Mouse (Mus musculus): ENCODE measurements at regions not wholly inside any gene's neighbourhood (a gene's known extent, or its start where the extent isn't known, plus 50 kb on each side); places are given as distances from the start of the nearest gene placed in this dataset. TPM values are rescaled to one million over a fixed set of nuclear protein-coding genes. Genes with fewer than 3 reads are reported as not detected.

GRCm38 (mm10) chr6:107444336-107444735 is 85.2 kb upstream of the Lrrn1 start:
- no peak overlapping the region for H3K27ac ChIP-seq (replicated peaks; ENCODE audit: low read depth, low read length)
- H3K4me1 ChIP-seq (ENCODE audit: control insufficient read depth, insufficient read depth, low read length) = no peaks in the 10 kb centered on the region
- no peaks in the 10 kb centered on the region for H3K27me3 ChIP-seq (ENCODE audit: control insufficient read depth, insufficient read depth, low read length)
- H3K36me3 ChIP-seq (ENCODE audit: control insufficient read depth, insufficient read depth, low read length) = no peaks in the 10 kb centered on the region
- ATAC-seq (ENCODE audit: low FRiP score, low read depth) (no peak), DNase-seq (ENCODE audit: low spot score) (no peak)
- no peak overlapping the region for H3K9ac ChIP-seq (ENCODE audit: low read depth, low read length, severe bottlenecking)
- H3K9me3 ChIP-seq (ENCODE audit: control insufficient read depth, low read length) = no peaks in the 10 kb centered on the region
- 77% methylated on average over 3 of the region's 3 CpGs for WGBS
- no peak overlapping the region for H3K4me2 ChIP-seq (replicated peaks; ENCODE audit: low read depth, low read length, severe bottlenecking)
- no peak overlapping the region for H3K4me3 ChIP-seq (replicated peaks; ENCODE audit: low read length)
- TF ChIP-seq POLR2A (IDR thresholded peaks at IDR 0.05; ENCODE audit: borderline replicate concordance, extremely low read depth, insufficient read depth, insufficient read length) = no peak

- Histone ChIP-seq H3K36me3 (ENCODE audit: control insufficient read depth, insufficient read depth, low read length) (no peaks in the 10 kb centered on the region), H3K4me2 (replicated peaks; ENCODE audit: low read depth, low read length, severe bottlenecking) (no peak overlapping the region), H3K9me3 (ENCODE audit: control insufficient read depth, low read length) (no peaks in the 10 kb centered on the region; the same call in 1 of the 2 replicates), H3K4me1 (ENCODE audit: control insufficient read depth, insufficient read depth, low read length) (no peaks in the 10 kb centered on the region), H3K27me3 (ENCODE audit: control insufficient read depth, insufficient read depth, low read length) (no peaks in the 10 kb centered on the region), H3K9ac (ENCODE audit: low read depth, low read length, severe bottlenecking) (no peak overlapping the region), H3K27ac (replicated peaks; ENCODE audit: low read depth, low read length) (no peak overlapping the region), H3K4me3 (replicated peaks; ENCODE audit: low read length) (no peak overlapping the region)
- TF ChIP-seq POLR2A (IDR thresholded peaks at IDR 0.05; ENCODE audit: borderline replicate concordance, extremely low read depth, insufficient read depth, insufficient read length) = no peak
- WGBS = 73% methylated on average over 1 of the region's 1 CpGs
- ATAC-seq (ENCODE audit: low FRiP score, low read depth) (peak; percentile 85), DNase-seq (ENCODE audit: low spot score) (peak; percentile 64)
Observed at GRCm38 (mm10) chr6:107459220-107459619, 70.3 kb upstream of the Lrrn1 start.

GRCm38 (mm10) chr6:107462440-107462839 is 67.1 kb upstream of the Lrrn1 start:
- H3K9ac ChIP-seq (ENCODE audit: low read depth, low read length, severe bottlenecking) = no peak overlapping the region
- H3K4me1 ChIP-seq (ENCODE audit: control insufficient read depth, insufficient read depth, low read length) = no peaks in the 10 kb centered on the region
- DNase-seq (ENCODE audit: low spot score) (no peak), ATAC-seq (ENCODE audit: low FRiP score, low read depth) (no peak)
- H3K27ac ChIP-seq (replicated peaks; ENCODE audit: low read depth, low read length) = no peak overlapping the region
- H3K36me3 ChIP-seq (ENCODE audit: control insufficient read depth, insufficient read depth, low read length) = no peaks in the 10 kb centered on the region
- H3K9me3 ChIP-seq (ENCODE audit: control insufficient read depth, low read length) = no peaks in the 10 kb centered on the region; the same call in 1 of the 2 replicates
- no peak overlapping the region for H3K4me3 ChIP-seq (replicated peaks; ENCODE audit: low read length)
- no peak overlapping the region for H3K4me2 ChIP-seq (replicated peaks; ENCODE audit: low read depth, low read length, severe bottlenecking)
- 46% methylated on average over 2 of the region's 2 CpGs for WGBS
- H3K27me3 ChIP-seq (ENCODE audit: control insufficient read depth, insufficient read depth, low read length) = no peaks in the 10 kb centered on the region
- no peak for TF ChIP-seq POLR2A (IDR thresholded peaks at IDR 0.05; ENCODE audit: borderline replicate concordance, extremely low read depth, insufficient read depth, insufficient read length)

- WGBS = 80% methylated on average over 2 of the region's 2 CpGs
- H3K27ac ChIP-seq (replicated peaks; ENCODE audit: low read depth, low read length) = no peak overlapping the region
- no peak for ATAC-seq (ENCODE audit: low FRiP score, low read depth)
Observed at GRCm38 (mm10) chr6:107473395-107473794, 56.2 kb upstream of the Lrrn1 start.

GRCm38 (mm10) chr6:107474125-107474524 is 55.4 kb upstream of the Lrrn1 start:
- H3K4me1 ChIP-seq (ENCODE audit: control insufficient read depth, insufficient read depth, low read length) = no peaks in the 10 kb centered on the region
- DNase-seq (ENCODE audit: low spot score) (peak; percentile 22), ATAC-seq (ENCODE audit: low FRiP score, low read depth) (peak; percentile 83)
- 85% methylated on average over 4 of the region's 4 CpGs for WGBS
- H3K4me3 ChIP-seq (replicated peaks; ENCODE audit: low read length) = no peak overlapping the region
- no peak for TF ChIP-seq POLR2A (IDR thresholded peaks at IDR 0.05; ENCODE audit: borderline replicate concordance, extremely low read depth, insufficient read depth, insufficient read length)
- H3K27me3 ChIP-seq (ENCODE audit: control insufficient read depth, insufficient read depth, low read length) = no peaks in the 10 kb centered on the region
- H3K4me2 ChIP-seq (replicated peaks; ENCODE audit: low read depth, low read length, severe bottlenecking) = no peak overlapping the region
- H3K9me3 ChIP-seq (ENCODE audit: control insufficient read depth, low read length) = no peaks in the 10 kb centered on the region
- no peak overlapping the region for H3K9ac ChIP-seq (ENCODE audit: low read depth, low read length, severe bottlenecking)
- H3K36me3 ChIP-seq (ENCODE audit: control insufficient read depth, insufficient read depth, low read length) = no peaks in the 10 kb centered on the region
- no peak overlapping the region for H3K27ac ChIP-seq (replicated peaks; ENCODE audit: low read depth, low read length)

More at GRCm38 (mm10) chr6:107473395-107473794, 56.2 kb upstream of the Lrrn1 start:
- H3K9me3 ChIP-seq (ENCODE audit: control insufficient read depth, low read length) = no peaks in the 10 kb centered on the region
- H3K27me3 ChIP-seq (ENCODE audit: control insufficient read depth, insufficient read depth, low read length) = no peaks in the 10 kb centered on the region
- no peaks in the 10 kb centered on the region for H3K36me3 ChIP-seq (ENCODE audit: control insufficient read depth, insufficient read depth, low read length)
- H3K4me1 ChIP-seq (ENCODE audit: control insufficient read depth, insufficient read depth, low read length) = no peaks in the 10 kb centered on the region
- H3K9ac ChIP-seq (ENCODE audit: low read depth, low read length, severe bottlenecking) = no peak overlapping the region
- no peak for DNase-seq (ENCODE audit: low spot score)
- no peak for TF ChIP-seq POLR2A (IDR thresholded peaks at IDR 0.05; ENCODE audit: borderline replicate concordance, extremely low read depth, insufficient read depth, insufficient read length)
- no peak overlapping the region for H3K4me3 ChIP-seq (replicated peaks; ENCODE audit: low read length)
- no peak overlapping the region for H3K4me2 ChIP-seq (replicated peaks; ENCODE audit: low read depth, low read length, severe bottlenecking)

Small RNA genes in the stretch of these regions (microRNA-seq; reads per million reads assigned to microRNA genes)
- not detected for gene Gm27690
